22 mouse cellular contexts compared by ENCODE assay signal in genomic region chr13:58940208-58940607, GRCm38 (mm10).
DNase-seq lines count a peak whose midpoint lies in the region; ATAC-seq lines count a peak whose summit lies in the region.
"Had no signal": no experiment of that assay in that cellular context is flagged by ENCODE, and none has a peak within 500 bp of the region (broad histone marks: within the 10 kb centered on the region; RNA-seq: fewer than 3 reads in every experiment).

No protein-coding gene starts in this region.

- H3K4me3 ChIP-seq in intestine, embryonic 15.5 days (replicated peaks): no peak overlapping the region
- H3K4me3 ChIP-seq: embryonic facial prominence, embryonic 13.5 days; forebrain, embryonic 12.5 days; heart, embryonic 10.5 days; heart, embryonic 15.5 days; hindbrain, embryonic 13.5 days had no signal

- no peak overlapping the region for H3K4me2 ChIP-seq in intestine, embryonic 15.5 days (replicated peaks)
- H3K4me2 ChIP-seq: embryonic facial prominence, embryonic 13.5 days; forebrain, embryonic 12.5 days; heart, embryonic 15.5 days; hindbrain, embryonic 13.5 days had no signal

- H3K9ac ChIP-seq in intestine, embryonic 15.5 days: no peak overlapping the region
- H3K9ac ChIP-seq: embryonic facial prominence, embryonic 13.5 days; forebrain, embryonic 12.5 days; heart, embryonic 15.5 days; hindbrain, embryonic 13.5 days had no signal

- WGBS in intestine, embryonic 15.5 days: 84% methylated on average over 6 of the region's 6 CpGs

- peak; percentile 27 for DNase-seq in adrenal gland, adult 2 months
- no peak for DNase-seq in adrenal gland, postnatal 25 days
- peak; percentile 46 for DNase-seq in cerebellum, adult 8-10 months
- DNase-seq in kidney, postnatal 14 days: peak; percentile 10
- DNase-seq in kidney, adult 8-10 months: no peak
- DNase-seq in brain, adult 2 months (ENCODE audit: low read depth, low spot score): peak; percentile 82
- DNase-seq: adrenal gland, postnatal 10 days; B cell, adult 2 months; gastrocnemius, postnatal 10 days; heart, adult 18-20 months; heart, postnatal 14 days; kidney, adult 18-20 months had no signal

- H3K36me3 ChIP-seq in intestine, embryonic 15.5 days: no peaks in the 10 kb centered on the region
- H3K36me3 ChIP-seq: embryonic facial prominence, embryonic 13.5 days; forebrain, embryonic 12.5 days; G1E; heart, embryonic 10.5 days; heart, embryonic 15.5 days had no signal

- no peaks in the 10 kb centered on the region for H3K27me3 ChIP-seq in intestine, embryonic 15.5 days (replicated peaks)
- H3K27me3 ChIP-seq: forebrain, embryonic 12.5 days; heart, embryonic 15.5 days; hindbrain, embryonic 13.5 days had no signal

- H3K4me1 ChIP-seq in intestine, embryonic 15.5 days (replicated peaks): no peaks in the 10 kb centered on the region
- H3K4me1 ChIP-seq: heart, embryonic 15.5 days had no signal

- no peaks in the 10 kb centered on the region for H3K9me3 ChIP-seq in intestine, embryonic 15.5 days
- H3K9me3 ChIP-seq: embryonic facial prominence, embryonic 13.5 days; forebrain, embryonic 12.5 days; heart, embryonic 10.5 days; heart, embryonic 15.5 days; hindbrain, embryonic 13.5 days had no signal

- no peak overlapping the region for H3K27ac ChIP-seq in intestine, embryonic 15.5 days
- H3K27ac ChIP-seq: embryonic facial prominence, embryonic 13.5 days; forebrain, embryonic 12.5 days; heart, embryonic 10.5 days; heart, embryonic 15.5 days; hindbrain, embryonic 13.5 days; hindbrain, postnatal 0 days had no signal

- no peak for ATAC-seq in cerebellum, adult (ENCODE audit: insufficient number of reproducible peaks, low FRiP score, low TSS enrichment)
- no peak for ATAC-seq in intestine, embryonic 15.5 days
- ATAC-seq: CD4-positive, CD25-positive, alpha-beta regulatory T cell, adult 4 months; hindbrain, postnatal 0 days had no signal

Comparison
In these comparisons a context has a peak if more than half of its experiments do, and no peak if none do; other contexts are left out.
1. DNase-seq: peak in adrenal gland, adult 2 months (single experiment), cerebellum, adult 8-10 months (single experiment), kidney, postnatal 14 days (single experiment) and brain, adult 2 months (single experiment); none in adrenal gland, postnatal 25 days (single experiment) and kidney, adult 8-10 months (0 of 2).